Comparison of ENCODE assay signal across 18 mouse cellular contexts in genomic region chr3:81034336-81035102, GRCm38 (mm10). TPM values are rescaled to one million over a fixed set of nuclear protein-coding genes. Genes with fewer than 3 reads are reported as not detected.
DNase-seq lines count a peak whose midpoint lies in the region; ATAC-seq lines count a peak whose summit lies in the region.
"Had no signal": no experiment of that assay in that cellular context is flagged by ENCODE, and none has a peak within 500 bp of the region (broad histone marks: within the 10 kb centered on the region; RNA-seq: fewer than 3 reads in every experiment).

No protein-coding gene starts in this region.

- no peak for DNase-seq in frontal cortex, postnatal 14 days (ENCODE audit: low spot score in 2 of 2)
- DNase-seq in 3T3-L1 (ENCODE audit: low read depth, low spot score) (peak; percentile 63), NIH3T3 (ENCODE audit: low read depth) (peak; percentile 65)
- peak; percentile 37 for DNase-seq in kidney, postnatal 14 days
- DNase-seq in left cerebral cortex, adult 8-10 months (ENCODE audit: low spot score in 2 of 2): no peak
- no peak for DNase-seq in embryo, embryonic 11 days
- no peak for DNase-seq in embryo, embryonic 9.5 days (ENCODE audit: extremely low spot score)
- DNase-seq: cerebellum, adult 2 months; midbrain, embryonic 14.5 days; right cerebral cortex, postnatal 14 days; spleen, adult 18-20 months; thymus, adult 18-20 months; thymus, postnatal 4 days had no signal

- ATAC-seq in frontal cortex, adult (ENCODE audit: low TSS enrichment): 0 out of 2 replicates have a peak, but pooled peaks have one; percentile 18
- ATAC-seq: forebrain, embryonic 15.5 days; lung, postnatal 0 days had no signal

RNA-seq across cellular contexts. Expression of gene Pdgfc, which starts 1.7 kb away (rescaled TPM):
- 1 to 10 TPM; 6.6 to 8.0 (median 7.4) TPM for total RNA-seq in left cerebral cortex, adult 8-10 months (2022)
- total RNA-seq: megakaryocyte, adult 5-6 weeks; neutrophil, adult 5-6 weeks had no signal

Comparison
In these comparisons a context has a peak if more than half of its experiments do, and no peak if none do; other contexts are left out.
1. DNase-seq: peak in 3T3-L1 (single experiment), NIH3T3 (single experiment) and kidney, postnatal 14 days (single experiment); none in frontal cortex, postnatal 14 days (0 of 2), left cerebral cortex, adult 8-10 months (0 of 2), embryo, embryonic 11 days (single experiment) and embryo, embryonic 9.5 days (single experiment).